Mouse (Mus musculus) cerebellum, postnatal 10 days (tissue): ENCODE results near the gene Tnfrsf12a.

Experiments used
- DNase-seq, 2 experiments: peaks; one replicate each; pipeline ENCODE4 v3.0.0; 2021; ENCODE audit warnings: mixed read lengths in 2 of 2

Tnfrsf12a gene

DNA sequence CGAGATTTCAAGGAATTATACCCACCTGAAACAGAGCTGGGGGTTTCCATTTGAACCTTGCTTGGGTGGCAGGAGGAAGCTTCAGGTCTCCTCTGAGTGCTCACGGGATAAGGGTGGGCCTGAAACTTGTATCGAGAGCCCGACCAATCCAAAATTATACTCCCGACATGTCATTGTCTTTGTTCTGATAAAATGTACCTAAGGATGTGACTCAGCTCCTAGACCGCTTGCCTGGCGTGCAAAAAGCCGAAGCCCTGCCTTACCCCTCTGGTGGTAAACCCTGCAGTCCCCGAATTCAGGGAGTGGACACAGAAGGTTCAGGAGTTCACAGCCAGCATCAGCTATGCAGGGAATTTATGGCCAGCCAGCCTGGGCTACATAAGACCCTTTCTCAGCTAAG is 3.1 kb upstream of the Tnfrsf12a start:
- no peak for DNase-seq

DNA sequence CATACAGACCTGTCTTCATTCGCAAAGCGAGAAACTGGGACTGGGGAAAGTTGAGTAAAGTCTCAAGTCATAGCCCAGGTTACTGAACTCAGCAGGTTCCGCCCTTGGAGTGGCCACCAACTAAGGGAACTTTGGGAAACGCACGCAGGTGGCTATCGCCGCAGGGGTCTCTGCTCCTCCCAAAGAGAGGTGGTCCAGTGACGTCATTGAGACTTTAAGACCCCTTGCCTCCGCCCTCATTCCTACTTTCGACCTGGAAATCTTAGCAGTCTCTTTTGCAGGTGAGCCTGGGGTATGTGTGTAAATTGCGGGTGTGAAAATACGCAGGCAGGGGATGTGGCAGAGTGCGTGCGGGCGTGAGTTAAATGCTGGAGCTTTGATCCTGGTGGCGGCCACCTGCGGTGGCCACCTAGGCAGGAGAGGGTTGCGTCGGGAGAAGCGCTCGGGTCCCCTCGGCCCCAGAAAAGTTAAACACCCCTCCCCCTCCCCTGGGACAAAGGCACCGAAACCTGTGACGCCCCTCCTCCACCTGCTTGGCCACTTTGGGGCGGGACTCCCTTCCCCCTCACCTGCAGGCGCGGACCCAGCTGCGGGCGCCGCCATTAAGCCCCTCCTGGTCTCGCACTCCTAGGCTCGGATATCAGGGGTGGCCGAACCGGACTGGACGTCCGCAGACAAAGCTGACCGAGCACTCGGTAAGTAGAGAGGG is 2.0 kb upstream of the Tnfrsf12a start, which contains the start of gene Cldn6:
Gene Cldn6 (plus strand): TSS at position 123 of the 709 bp plus-strand sequence.
- DNase-seq = no peak

DNA sequence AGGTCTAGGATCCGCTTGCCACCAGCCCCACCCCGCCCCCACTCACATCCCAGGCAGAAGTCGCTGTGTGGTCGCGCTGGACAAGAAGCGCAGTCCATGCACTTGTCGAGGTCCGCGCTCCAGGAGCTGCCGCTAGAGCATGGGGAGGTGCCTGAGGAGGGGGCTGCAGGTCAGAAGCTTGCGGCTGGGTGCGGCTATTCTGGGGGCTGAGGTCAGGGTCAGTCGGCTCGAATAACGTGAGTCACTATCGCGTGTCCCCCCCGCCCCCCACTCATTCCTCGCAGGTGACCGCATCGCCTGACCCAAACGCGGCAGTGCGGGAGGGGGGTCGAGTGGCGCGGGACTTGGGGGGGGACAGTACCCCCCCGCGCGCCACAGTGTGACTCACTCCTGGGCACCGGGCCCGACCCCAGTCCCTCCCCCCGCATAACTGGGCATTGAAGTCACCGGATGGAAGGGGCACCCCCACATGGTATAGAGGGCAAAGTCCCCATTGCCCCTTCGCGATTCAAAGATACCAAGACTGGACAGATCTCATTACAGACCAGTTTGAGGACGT is 716 bp downstream of the Tnfrsf12a start:
- DNase-seq = peak; percentile 65 to 68

DNA sequence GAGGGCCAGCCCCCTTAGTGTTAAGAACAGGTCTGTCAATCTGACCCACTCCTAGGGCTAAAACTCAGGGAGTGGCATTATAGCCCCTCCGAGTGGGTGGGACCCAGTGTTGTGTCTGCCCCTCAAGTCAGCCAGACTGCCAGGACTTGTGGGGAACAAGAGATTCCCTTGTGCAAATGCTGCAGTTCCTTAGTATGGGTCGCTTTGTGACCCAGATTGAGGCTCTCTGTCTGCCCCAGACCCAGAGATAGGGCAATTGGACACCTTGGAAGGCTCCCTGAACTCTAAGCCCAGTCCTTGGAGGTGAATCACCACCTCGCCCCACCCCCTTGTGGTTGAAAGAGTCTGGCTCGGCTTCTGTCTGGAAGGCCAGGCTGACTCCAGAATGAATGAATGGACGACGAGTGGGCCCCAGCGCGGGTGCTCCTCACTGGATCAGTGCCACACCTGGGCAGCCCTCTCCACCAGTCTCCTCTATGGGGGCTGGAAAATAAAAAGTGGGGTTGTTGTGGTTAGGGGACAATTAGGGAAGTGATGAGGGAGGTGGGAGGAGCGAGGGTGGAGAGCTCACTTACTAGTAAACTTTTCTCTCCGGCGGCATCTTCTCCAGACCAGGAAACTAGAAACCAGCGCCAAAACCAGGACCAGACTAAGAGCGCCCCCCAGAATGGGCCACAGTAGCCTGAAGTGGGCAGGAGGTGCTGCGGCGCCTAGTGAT is 1.5 kb downstream of the Tnfrsf12a start:
- DNase-seq = peak; percentile 66 to 68

DNA sequence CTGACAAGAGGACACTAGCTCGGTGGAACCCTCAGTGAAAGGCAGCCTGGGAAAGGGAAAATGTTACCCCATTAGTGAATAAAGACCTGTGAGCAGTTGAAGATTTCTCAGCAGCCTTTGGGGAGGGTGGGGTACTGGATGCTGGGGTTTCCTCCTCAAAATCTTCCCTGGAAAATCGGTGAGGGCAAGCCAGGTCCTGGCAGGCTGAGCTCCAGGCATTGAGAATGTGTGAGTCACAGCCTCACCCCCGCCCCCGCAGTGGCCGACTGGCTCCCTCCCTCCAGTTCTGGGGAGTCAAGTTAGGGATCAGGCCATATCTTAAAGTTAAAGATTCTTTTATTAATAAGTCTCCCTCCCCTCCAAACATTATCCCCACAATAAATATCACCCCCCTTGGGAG is 2.1 kb downstream of the Tnfrsf12a start:
- DNase-seq = peak; percentile 60 to 62

DNA sequence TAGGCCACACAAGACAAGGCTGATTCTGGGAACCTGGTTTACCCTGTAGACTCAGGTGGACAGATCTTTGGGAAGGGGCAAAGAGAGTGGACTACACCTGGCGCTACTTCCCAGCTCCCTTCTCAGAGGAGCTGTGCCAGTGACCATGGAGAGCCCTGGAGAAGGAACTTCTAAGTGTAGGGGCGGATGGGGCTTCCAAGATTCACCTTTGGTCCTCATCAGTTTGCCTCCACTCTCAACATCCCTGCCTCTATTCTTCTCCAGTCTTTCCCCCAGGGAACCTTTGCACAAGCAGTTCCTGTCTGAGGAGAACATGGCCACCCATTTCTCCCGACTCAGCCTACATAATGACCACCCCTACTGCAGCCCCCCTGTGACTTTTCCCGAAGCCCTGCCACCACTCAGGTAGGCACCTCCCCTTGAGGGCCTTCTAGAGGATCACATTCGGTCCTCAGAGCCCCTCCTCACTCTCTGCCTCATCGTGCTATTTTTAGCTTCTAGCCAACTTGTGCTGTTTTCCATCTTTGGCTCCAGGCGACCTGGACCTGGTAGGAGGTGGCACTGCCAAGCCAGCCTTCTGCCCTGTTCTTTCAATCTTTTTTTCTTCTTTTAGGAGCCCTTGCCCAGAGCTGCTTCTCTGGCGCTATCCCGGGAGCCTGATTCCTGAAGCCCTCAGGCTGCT is 2.9 kb downstream of the Tnfrsf12a start:
- DNase-seq = peak; percentile 75 to 77

DNA sequence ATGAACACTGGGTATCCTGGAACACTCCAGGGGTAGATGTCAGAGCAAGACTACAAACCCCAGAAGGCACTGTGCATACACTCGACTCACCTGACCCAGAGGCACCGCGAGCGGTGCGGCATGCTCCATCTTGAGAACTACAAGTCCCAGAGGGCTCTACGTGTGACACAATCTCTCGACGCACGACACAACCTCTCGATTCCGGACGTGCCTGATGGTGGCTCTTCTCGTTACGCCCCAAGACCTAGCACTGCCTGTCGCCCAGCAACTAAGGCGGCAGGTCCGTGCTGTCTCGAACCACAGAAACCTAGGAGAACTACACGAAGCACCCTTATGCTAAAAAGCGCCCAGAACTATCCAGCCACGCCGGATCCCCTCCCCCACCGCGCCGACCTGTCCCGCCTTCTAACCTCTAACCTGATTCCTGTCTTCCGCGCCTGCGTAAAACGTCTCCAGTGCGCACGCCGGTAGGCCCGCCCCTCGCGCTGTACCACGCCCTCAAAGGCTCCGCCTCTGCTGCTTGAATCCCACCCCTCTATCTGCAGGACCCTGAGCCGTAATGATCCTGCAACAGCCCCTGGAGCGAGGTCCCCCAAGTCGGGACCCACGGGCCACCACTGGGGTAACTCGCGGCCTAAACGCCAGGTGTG is 3.7 kb downstream of the Tnfrsf12a start, which contains the start of the genes Hcfc1r1 and Thoc6:
Gene Hcfc1r1 (plus strand): TSS at position 173 of the 650 bp plus-strand sequence.
Gene Thoc6 (minus strand): TSS at position 459 of the 650 bp plus-strand sequence.
- peak; percentile 96 to 97 for DNase-seq

DNA sequence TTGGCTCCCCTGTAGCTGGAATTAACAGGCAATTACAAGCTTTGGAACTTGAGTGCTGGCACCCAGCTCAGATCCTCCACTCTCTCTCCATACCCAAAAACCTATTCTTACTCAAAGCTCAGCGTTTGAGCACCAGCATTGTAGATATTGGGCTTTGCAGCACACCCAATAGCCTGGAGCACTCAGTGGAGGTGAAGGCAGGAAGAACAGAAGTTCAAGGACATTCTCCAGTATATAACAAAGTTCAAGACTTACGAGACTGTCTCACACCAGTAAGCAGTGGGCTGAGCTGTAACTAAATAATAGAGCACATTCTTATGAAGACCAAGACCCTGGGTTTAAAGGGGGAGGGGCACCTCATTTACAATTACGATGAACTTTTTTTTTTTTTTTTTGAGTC is 4.5 kb downstream of the Tnfrsf12a start:
- no peak for DNase-seq

DNA sequence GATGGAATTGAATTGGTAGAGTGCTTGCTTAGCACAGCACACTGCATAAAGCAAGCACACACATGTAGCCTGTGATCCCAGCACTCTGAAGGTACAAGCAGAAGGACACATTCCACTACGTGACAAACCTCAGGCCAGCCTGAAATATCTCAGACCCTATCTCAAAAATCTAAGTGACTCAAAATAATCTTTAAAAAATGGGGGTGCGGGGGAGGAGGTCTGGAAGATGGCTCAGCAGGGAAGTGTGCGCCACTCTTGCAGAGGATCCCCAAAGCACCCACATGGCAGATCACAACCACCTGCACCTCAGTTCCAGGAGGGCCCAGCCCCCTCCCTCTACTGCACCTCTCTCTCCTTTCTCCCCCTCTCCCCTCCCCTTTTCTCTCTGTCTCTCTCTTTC is 5.7 kb downstream of the Tnfrsf12a start:
- no peak for DNase-seq

DNA sequence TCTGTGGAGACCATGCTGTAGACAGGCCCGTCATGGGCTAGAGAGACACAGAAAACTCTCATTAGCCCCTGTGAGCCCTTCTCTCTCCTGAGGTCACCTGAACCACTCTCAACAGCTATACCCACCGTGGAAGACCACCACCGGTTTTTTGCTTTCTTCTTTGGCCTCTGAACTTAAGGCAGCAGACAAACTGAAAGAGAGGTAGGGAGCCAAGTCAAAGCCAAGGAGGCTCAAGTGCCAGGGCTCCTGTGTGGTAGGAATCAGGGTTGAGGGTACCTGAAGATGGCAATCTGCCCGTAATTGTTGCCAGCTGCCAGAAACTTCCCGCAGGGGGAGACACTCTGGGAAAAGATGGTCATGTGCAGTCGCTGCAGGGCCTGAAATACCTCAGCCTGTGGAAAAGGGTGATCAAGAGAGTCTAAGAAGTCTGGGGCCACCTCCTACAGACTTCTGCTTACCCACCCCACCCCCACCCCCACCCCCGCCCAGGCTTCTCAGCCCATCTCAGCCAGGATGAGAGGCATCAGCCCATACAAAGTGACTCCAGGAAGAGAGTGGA is 6.7 kb downstream of the Tnfrsf12a start:
- DNase-seq = no peak

DNA sequence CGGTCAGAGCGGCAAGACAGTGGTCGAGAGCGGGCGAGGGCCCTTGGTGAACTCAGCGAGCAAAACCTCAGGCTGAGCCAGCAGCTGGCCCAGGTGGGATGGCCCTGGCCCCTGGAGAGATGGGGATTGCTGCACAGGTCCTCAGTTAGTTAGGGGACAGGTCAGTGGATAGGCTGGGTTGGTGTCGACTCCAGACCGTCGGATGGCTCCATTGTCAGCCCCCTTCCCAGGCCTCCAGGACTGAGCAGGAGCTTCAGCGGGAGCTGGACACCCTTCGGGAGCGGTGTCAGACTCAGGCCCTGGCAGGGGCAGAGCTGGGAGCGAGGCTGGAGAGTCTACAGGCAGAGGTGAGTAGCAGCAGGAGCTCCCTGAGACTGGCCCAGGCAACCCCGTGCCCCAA is 11.8 kb downstream of the Tnfrsf12a start:
- no peak for DNase-seq

DNA sequence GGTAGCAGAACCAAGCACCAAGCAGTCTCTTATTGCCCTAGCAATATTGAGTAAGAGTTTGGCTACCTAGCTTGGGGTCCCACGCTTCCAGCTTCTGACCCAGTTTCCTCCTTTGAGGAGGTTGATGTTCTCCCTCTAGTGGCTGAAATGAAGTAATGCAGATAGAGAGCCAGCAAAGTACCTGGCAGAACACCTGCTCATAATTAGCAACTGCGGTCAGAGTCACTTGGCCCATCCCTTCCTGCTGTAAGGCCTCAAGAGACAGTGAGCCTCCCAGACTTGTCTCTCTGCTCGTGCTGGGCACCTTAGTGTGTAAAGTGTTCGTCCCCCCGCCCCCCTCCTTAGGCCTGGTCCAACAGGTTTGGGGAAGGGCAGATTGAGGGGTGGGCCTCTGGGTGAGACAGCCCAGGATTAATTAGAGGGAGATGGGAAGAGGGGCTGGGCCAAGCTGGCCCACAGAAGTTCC is 12.7 kb downstream of the Tnfrsf12a start:
- peak; percentile 55 to 70 for DNase-seq

DNA sequence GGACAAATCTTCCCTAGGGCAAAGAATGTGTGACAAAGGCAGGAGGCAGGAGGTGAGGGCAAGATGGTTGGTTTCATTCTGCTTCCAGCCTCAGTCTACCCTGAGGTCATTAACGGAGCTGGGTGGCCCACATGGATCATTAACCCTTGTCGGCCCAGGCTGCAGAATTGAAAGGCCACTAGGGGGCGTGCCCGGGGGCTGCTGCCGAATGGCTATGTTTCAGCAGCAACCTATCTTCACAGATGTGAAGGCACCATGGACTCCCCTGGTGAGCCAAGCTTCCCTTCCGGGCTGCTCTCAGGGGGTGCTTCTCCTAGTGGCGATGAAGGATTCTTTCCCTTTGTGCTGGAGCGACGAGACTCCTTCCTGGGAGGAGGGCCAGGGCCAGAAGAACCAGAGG is 15.7 kb downstream of the Tnfrsf12a start:
- peak in 1 of 2 experiments; percentile 40 for DNase-seq

DNA sequence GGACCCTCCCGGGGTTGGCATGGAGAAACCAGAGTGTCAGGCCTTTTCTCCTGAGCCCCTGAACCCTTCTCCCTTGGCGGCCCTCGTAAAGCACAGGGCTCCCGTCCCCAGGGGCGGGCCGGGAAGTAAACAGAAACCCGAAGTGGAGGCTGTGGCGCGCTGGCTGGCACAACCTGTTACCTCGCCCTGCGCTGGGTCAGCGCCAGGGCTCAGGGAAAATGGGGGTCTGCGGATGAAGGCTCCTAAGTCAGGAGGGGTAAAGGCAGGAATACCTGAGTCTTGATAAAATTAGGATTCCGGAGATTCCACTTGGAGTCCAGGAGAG is 16.4 kb downstream of the Tnfrsf12a start:
- no peak for DNase-seq

DNA sequence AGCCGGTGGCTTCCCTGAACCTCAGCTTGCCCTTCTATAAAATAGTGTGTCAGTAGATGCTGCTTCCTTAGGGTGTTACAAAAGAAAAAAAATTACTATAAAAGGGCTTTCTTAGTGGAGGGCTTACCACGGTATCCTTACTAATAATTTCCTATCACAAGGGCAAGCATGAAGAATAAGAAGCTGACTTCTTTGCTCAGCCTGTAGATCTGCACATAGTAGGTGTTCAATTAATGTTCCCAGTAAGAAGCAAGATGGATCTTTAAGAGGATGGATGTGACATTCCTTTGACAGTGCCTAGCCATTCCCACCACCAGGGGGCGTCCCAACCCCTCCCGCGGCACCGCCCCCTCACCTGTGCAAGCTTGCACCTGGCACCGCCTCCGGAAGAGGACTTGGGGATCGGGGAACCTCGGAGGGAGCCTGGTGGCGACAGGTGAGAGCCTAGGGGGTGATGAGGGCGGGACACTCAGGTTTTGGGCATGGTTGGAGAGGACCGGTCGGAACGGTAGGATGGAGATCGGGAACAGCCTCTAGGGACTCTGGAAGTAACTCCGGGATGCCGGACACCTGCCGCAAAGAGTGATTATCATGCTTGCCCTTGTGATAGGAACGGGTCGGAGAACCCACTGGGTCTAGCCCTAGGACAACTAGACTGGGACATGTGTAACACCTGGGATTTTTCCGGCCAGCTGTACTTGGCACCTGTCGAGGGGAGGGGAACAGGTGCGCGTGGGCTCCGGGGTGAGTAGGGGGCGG is 17.0 kb downstream of the Tnfrsf12a start, which contains the start of gene Bicdl2:
Gene Bicdl2 (plus strand): TSS at position 390 of the 759 bp plus-strand sequence.
- peak; percentile 59 to 74 for DNase-seq

DNA sequence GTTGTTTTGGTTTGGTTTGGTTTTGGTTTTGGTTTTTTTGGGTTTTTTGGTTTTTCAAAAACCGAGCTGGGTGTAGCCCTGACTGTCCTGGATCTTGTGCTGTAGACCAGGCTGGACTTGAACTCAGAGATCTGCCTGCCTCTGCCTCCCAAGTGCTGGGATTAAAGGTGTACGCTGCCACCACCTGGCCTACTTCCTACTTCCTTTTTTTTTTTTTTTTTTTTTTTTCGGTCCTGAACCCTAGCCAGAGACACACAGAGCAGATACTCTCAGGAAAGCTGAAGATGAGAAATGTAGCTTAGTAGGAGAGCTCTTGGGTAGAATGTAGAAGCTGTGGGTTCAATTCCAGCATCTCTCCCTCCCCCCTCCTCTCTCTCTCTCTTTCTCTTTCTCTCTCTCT is 18.8 kb downstream of the Tnfrsf12a start:
- DNase-seq = no peak

DNA sequence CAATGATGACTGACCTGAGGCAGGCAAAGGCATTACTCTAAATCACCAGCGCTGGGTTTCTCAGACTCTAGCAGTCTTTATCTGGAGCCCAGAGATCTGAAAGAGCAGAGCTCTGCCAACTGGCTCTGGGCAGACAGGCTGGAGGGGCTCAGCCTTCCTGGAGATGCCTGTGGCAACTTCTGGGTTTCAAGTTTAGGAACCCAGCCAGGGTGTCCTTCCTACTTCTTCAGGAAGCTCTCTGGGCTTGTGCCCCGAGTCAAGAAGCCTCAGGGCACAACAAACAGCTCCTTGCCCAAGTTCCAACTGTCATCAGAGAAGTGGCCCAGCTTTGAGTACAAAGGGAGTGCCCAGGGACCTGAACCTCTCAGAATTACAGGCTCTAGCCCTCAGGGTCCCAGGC is 22.9 kb downstream of the Tnfrsf12a start:
- DNase-seq = no peak

DNA sequence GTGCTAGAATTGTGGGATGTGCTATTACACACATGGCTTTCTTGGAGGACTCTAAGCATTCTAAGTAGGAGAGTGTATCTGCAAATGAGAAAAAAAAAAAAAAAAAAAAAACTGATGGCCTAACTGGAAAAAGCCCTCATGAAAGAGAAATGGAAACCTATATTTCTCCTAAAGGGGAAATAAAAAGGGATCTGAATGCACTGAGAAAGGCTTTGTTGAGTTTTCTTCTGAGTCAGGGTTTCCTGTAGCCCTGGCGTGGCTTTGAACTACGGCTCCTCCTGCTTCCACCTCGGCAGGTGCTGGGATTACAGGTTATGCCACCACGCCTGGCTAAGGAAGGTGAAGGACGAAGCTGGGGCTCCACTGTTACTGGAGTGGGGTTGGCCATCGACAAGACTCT is 23.3 kb downstream of the Tnfrsf12a start:
- no peak for DNase-seq

DNA sequence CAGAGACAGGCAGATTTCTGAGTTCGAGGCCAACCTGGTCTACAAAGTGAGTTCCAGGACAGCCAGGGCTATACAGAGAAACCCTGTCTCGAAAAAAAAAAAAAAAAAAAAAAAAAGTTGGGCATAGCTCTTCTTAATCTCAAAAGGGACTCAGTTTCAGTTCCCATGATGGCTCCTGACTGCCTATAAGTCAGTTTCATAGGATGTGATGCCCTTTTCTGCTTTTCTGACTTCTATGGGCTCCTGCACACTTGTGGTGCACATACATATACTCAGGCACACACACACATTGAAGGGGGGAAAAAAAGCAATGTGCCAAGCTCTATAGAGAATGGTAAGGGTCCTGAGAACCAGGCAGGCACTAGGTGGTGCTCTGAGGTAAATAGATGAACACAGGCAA is 23.9 kb downstream of the Tnfrsf12a start:
- no peak for DNase-seq

DNA sequence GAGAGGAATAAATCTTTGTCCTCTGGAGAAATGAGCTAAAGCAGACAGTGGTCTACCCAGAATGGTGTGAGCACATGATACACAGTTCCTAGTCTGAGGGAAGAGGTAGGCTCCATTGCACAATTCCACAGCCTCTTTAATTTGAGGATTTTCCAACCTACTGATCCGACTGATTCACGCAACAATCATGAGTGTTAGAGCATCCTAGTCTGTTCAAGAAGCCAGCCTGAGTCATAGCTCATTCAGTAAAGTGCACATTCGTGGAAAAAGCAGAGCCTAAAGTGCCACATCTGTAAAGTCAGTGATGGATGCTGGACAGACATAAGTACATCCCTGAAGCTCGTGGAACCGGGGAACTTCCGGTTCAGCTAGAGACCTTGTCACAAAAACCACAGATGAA is 25.9 kb downstream of the Tnfrsf12a start:
- no peak for DNase-seq

DNA sequence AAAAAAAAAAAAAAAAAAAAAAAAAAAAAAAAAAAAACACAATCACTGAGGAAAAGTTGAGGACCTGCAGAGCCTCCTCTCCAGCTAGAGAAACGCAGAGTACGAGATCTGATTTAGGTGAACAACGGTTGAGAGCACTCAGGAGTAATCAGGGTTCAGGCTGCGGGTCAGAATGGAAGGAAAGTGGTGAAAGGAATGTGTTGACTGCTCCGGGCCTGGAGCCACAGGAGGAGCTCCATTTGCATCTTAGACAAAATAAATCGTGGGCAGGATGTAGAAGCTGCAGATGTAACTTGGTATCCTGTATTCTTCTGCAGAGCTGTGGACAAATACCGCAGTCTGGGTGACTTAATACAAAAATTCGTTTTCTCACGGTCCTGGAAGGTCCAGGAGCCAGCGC is 31.4 kb downstream of the Tnfrsf12a start:
- DNase-seq = no peak
